Mouse (Mus musculus) kidney, embryonic 15.5 days (tissue): ENCODE data around the gene Gm49510. TPM values are rescaled to one million over a fixed set of nuclear protein-coding genes. Genes with fewer than 3 reads are reported as not detected.

Experiments
- ATAC-seq: fragments of 200-750 bp; cut with Nextera tagmentation; replicated peaks from 2 replicates; pipeline ENCODE4 v1.8.0; 2017; ENCODE audit warnings: moderate TSS enrichment; ENCODE audit not compliant: low FRiP score
- H3K27ac ChIP-seq: fragments of 300-500 bp; sonication (generic); 2 replicates; pipeline ENCODE4 v1.5.1; 2015; ENCODE audit warnings: mild to moderate bottlenecking, inconsistent platforms
- H3K27me3 ChIP-seq: fragments of 300-500 bp; sonication (generic); 2 replicates; pipeline ENCODE4 v1.6.1; 2015; ENCODE audit warnings: inconsistent platforms
- H3K36me3 ChIP-seq: fragments of 300-500 bp; sonication (generic); 2 replicates; pipeline ENCODE4 v1.6.1; 2015; ENCODE audit warnings: inconsistent platforms
- H3K4me1 ChIP-seq: fragments of 300-500 bp; sonication (generic); 2 replicates; pipeline ENCODE4 v1.6.1; 2015; ENCODE audit warnings: inconsistent platforms
- H3K4me2 ChIP-seq: fragments of 300-500 bp; sonication (generic); 2 replicates; pipeline ENCODE4 v1.6.1; 2015; ENCODE audit warnings: moderate library complexity, mild to moderate bottlenecking, inconsistent platforms
- H3K4me3 ChIP-seq: fragments of 300-500 bp; sonication (generic); replicated peaks from 2 replicates; pipeline ENCODE4 v1.5.1; 2015; ENCODE audit warnings: mild to moderate bottlenecking, inconsistent platforms
- H3K9ac ChIP-seq: fragments of 300-500 bp; sonication (generic); 2 replicates; pipeline ENCODE4 v1.6.1; 2015; ENCODE audit warnings: mild to moderate bottlenecking, inconsistent platforms
- H3K9me3 ChIP-seq: fragments of 300-500 bp; sonication (generic); replicated peaks from 2 replicates; pipeline ENCODE4 v1.6.1; 2016; ENCODE audit warnings: inconsistent platforms
- WGBS: fragments of 180-500 bp; shearing (Covaris S2); methylation state at CpG from one replicate; pipeline ENCODE4 v1.1.7; 2015; ENCODE audit warnings: mixed read lengths; 5-methylcytosine and 5-hydroxymethylcytosine counted together
- polyA plus RNA-seq: library from polyadenylated mRNA; unstranded; fragments of >200 nt; fragmentation: Nextera tagmentation; extraction: Ambion mirVana; gene quantifications from 2 replicates; pipeline ENCODE4 v1.2.1, GENCODE M21; 2015

Gm49510 gene
- polyA plus RNA-seq: 0.14 and 0.60 TPM in 2 replicates

- peak within 1 kb of the TSS; percentile 61 for H3K9ac ChIP-seq
- H3K9me3 ChIP-seq: no peaks in the 10 kb centered on the region
- ATAC-seq: no peak
- peaks cover 76% of the 10 kb centered on the region for H3K4me1 ChIP-seq
- H3K4me2 ChIP-seq: peak within 1 kb of the TSS; percentile 77
- H3K36me3 ChIP-seq: peaks cover 25% of the 10 kb centered on the region
- WGBS: 2% methylated on average over 19 of the region's 20 CpGs
- H3K27me3 ChIP-seq: no peaks in the 10 kb centered on the region
- peak within 1 kb of the TSS; percentile 63 for H3K4me3 ChIP-seq
- H3K27ac ChIP-seq: peak within 1 kb of the TSS; percentile 63
Observed at GRCm38 (mm10) chr15:78899409-78899739, at the start of gene Gm49510. Gene Gm49510 (plus strand): TSS chr15:78899667.

DNA sequence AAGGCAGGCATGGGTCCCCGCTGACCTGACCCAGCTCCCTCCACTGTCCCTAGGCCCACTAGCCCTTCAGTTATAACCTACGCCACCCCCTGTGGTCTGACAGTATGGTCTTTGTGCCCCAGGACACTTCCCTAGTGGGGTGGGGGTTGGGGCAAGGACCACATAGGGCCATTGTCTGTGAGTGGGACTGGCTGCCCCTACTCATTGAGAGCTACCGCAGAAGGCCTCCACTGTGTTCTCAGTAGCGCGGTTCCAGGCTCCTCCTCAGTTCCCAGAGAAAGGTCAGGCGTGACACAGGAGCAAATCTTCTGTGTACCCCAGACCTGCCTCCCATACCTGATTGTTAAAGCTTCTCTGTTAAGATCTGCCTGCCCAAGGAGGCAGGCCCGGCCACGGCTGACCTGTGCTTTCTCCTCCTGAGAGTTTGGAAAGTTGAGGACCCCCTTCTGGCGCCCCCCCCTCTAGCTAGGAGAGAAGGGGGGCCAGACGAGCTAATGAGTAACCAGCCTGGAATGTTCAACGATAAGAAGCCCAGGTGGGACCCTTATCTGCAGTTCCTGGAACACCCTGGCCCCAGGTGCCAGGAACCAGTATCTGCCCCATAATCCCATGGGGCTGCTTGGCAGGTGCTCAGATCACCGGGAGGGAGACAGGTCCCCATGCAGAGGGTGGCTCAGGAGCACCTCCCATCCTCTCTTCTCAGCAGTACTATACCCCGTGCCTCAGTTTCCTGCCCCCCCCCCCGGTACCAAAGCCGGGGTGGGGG, 49.2 kb upstream of the Gm49510 start:
- Histone ChIP-seq H3K4me2 (no peak overlapping the region), H3K9me3 (no peaks in the 10 kb centered on the region), H3K27ac (peak overlapping the region; percentile 78), H3K4me3 (no peak overlapping the region), H3K27me3 (peaks cover 4% of the 10 kb centered on the region; the same call in 1 of the 2 replicates), H3K9ac (no peak overlapping the region), H3K4me1 (peaks cover 57% of the 10 kb centered on the region), H3K36me3 (peaks cover 25% of the 10 kb centered on the region)
- WGBS: 60% methylated on average over 15 of the region's 15 CpGs
- peak; percentile 19 for ATAC-seq

- no peak overlapping the region for H3K4me3 ChIP-seq
- peaks cover 4% of the 10 kb centered on the region; the same call in 1 of the 2 replicates for H3K27me3 ChIP-seq
- H3K4me2 ChIP-seq: no peak overlapping the region
- H3K9ac ChIP-seq: 0 out of 2 replicates have a peak overlapping the region, but pooled peaks have one; percentile 5
- H3K4me1 ChIP-seq: peaks cover 50% of the 10 kb centered on the region
- H3K27ac ChIP-seq: peak overlapping the region; percentile 78
- peaks cover 25% of the 10 kb centered on the region for H3K36me3 ChIP-seq
- ATAC-seq: no peak
- 62% methylated on average over 6 of the region's 6 CpGs for WGBS
- no peaks in the 10 kb centered on the region for H3K9me3 ChIP-seq
Observed at GRCm38 (mm10) chr15:78850944-78851343, 48.5 kb upstream of the Gm49510 start.

- Histone ChIP-seq H3K9ac (0 out of 2 replicates have a peak overlapping the region, but pooled peaks have one; percentile 5), H3K36me3 (peaks cover 25% of the 10 kb centered on the region), H3K27me3 (peaks cover 4% of the 10 kb centered on the region; the same call in 1 of the 2 replicates), H3K4me3 (no peak overlapping the region), H3K27ac (peak overlapping the region; percentile 78), H3K9me3 (no peaks in the 10 kb centered on the region), H3K4me2 (peak overlapping the region; percentile 34; the same call in 1 of the 2 replicates), H3K4me1 (peaks cover 44% of the 10 kb centered on the region)
- WGBS: 15% methylated on average over 13 of the region's 13 CpGs
- ATAC-seq: peak; percentile 73
Observed at GRCm38 (mm10) chr15:78851505-78852153, 47.8 kb upstream of the Gm49510 start.

GRCm38 (mm10) chr15:78855303-78855965, 44.0 kb upstream of the Gm49510 start, which contains the start of gene Lgals2:
Gene Lgals2 (minus strand): TSS chr15:78855529.
- H3K4me2 ChIP-seq: no peak within 1 kb of the TSS
- no peaks in the 10 kb centered on the region for H3K27me3 ChIP-seq
- no peak within 1 kb of the TSS for H3K4me3 ChIP-seq
- no peak within 1 kb of the TSS for H3K27ac ChIP-seq
- 70% methylated on average over 8 of the region's 8 CpGs for WGBS
- H3K4me1 ChIP-seq: peaks cover 18% of the 10 kb centered on the region
- H3K36me3 ChIP-seq: no peaks in the 10 kb centered on the region
- no peak for ATAC-seq
- H3K9me3 ChIP-seq: no peaks in the 10 kb centered on the region
- H3K9ac ChIP-seq: no peak within 1 kb of the TSS

DNA sequence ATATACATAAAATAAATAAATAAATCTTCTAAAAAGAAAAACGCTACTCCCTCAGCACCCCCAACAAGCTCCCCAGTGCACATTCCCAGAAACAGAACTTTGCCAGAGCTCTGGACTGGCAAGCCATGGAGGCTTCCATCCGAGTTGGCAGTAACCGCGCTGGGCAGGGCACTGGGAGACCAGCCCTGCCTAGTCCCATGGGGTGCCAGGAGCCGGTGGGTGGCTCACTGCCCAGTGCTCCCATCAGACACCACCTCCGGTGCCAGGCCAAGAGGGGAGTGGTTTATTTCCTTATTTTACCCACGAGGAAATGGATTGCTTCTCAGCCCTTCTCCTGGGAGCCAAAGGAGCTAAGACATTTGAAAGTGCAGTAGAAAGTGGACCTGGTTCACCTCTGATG, 42.5 kb upstream of the Gm49510 start:
- Histone ChIP-seq H3K9me3 (no peaks in the 10 kb centered on the region), H3K27me3 (no peaks in the 10 kb centered on the region), H3K36me3 (no peaks in the 10 kb centered on the region), H3K4me1 (peaks cover 4% of the 10 kb centered on the region), H3K9ac (no peak overlapping the region), H3K4me3 (no peak overlapping the region), H3K27ac (no peak overlapping the region), H3K4me2 (no peak overlapping the region)
- 82% methylated on average over 7 of the region's 7 CpGs for WGBS
- no peak for ATAC-seq

GRCm38 (mm10) chr15:78859311-78859710, 40.2 kb upstream of the Gm49510 start:
- Histone ChIP-seq H3K9me3 (no peaks in the 10 kb centered on the region), H3K27me3 (no peaks in the 10 kb centered on the region), H3K9ac (no peak overlapping the region), H3K4me3 (no peak overlapping the region), H3K4me1 (peaks cover 16% of the 10 kb centered on the region), H3K36me3 (no peaks in the 10 kb centered on the region), H3K27ac (peak overlapping the region; percentile 27; the same call in 1 of the 2 replicates), H3K4me2 (no peak overlapping the region)
- no peak for ATAC-seq
- 60% methylated on average over 4 of the region's 4 CpGs for WGBS

- Histone ChIP-seq H3K27me3 (no peaks in the 10 kb centered on the region), H3K27ac (no peak overlapping the region)
- 69% methylated on average over 6 of the region's 6 CpGs for WGBS
Observed at GRCm38 (mm10) chr15:78859714-78860113, 39.8 kb upstream of the Gm49510 start.

GRCm38 (mm10) chr15:78862280-78862679, 37.2 kb upstream of the Gm49510 start:
- no peaks in the 10 kb centered on the region for H3K36me3 ChIP-seq
- no peak overlapping the region for H3K27ac ChIP-seq
- H3K9me3 ChIP-seq: no peaks in the 10 kb centered on the region
- no peaks in the 10 kb centered on the region for H3K27me3 ChIP-seq
- no peak overlapping the region for H3K4me3 ChIP-seq
- H3K4me1 ChIP-seq: peaks cover 18% of the 10 kb centered on the region
- no peak overlapping the region for H3K4me2 ChIP-seq
- H3K9ac ChIP-seq: no peak overlapping the region
- WGBS: 81% methylated on average over 5 of the region's 5 CpGs
- no peak for ATAC-seq

More at GRCm38 (mm10) chr15:78859714-78860113, 39.8 kb upstream of the Gm49510 start:
- Histone ChIP-seq H3K9me3 (no peaks in the 10 kb centered on the region), H3K9ac (no peak overlapping the region), H3K4me3 (no peak overlapping the region), H3K4me1 (peaks cover 18% of the 10 kb centered on the region), H3K4me2 (no peak overlapping the region), H3K36me3 (no peaks in the 10 kb centered on the region)
- no peak for ATAC-seq

GRCm38 (mm10) chr15:78863154-78863553, 36.3 kb upstream of the Gm49510 start:
- no peaks in the 10 kb centered on the region for H3K9me3 ChIP-seq
- ATAC-seq: no peak
- H3K27ac ChIP-seq: peak overlapping the region; percentile 66; the same call in 1 of the 2 replicates
- H3K9ac ChIP-seq: no peak overlapping the region
- no peaks in the 10 kb centered on the region for H3K27me3 ChIP-seq
- no peak overlapping the region for H3K4me3 ChIP-seq
- H3K36me3 ChIP-seq: no peaks in the 10 kb centered on the region
- H3K4me1 ChIP-seq: peaks cover 26% of the 10 kb centered on the region
- H3K4me2 ChIP-seq: no peak overlapping the region
- WGBS: 70% methylated on average over 2 of the region's 2 CpGs

DNA sequence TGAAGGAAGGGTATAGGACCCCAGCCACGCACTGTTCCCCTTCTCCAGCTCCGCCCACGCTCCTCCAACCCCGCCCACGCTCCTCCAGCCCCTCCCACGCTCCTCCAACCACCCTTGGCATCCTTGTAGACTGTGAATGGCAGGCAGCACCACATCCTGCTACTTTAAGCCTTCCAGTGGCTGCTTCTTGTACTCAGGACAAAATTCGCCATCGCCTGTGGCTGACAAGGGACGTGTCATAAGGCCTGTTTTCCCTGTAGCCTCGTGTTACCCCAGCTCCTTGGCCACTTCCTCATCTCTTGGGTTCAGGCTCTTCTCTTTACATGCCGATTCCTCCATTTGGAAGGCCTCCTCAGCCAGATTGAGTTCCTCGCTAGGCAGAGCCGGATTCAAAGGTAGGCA, 35.6 kb upstream of the Gm49510 start:
- H3K9me3 ChIP-seq: no peaks in the 10 kb centered on the region
- peaks cover 33% of the 10 kb centered on the region for H3K4me1 ChIP-seq
- 47% methylated on average over 13 of the region's 13 CpGs for WGBS
- peak; percentile 57 for ATAC-seq
- H3K9ac ChIP-seq: no peak overlapping the region
- no peaks in the 10 kb centered on the region for H3K36me3 ChIP-seq
- no peaks in the 10 kb centered on the region for H3K27me3 ChIP-seq
- peak overlapping the region; percentile 28 for H3K4me2 ChIP-seq
- H3K27ac ChIP-seq: peak overlapping the region; percentile 66
- H3K4me3 ChIP-seq: 0 out of 2 replicates have a peak overlapping the region, but pooled peaks have one; percentile 1

- Histone ChIP-seq H3K4me1 (peaks cover 33% of the 10 kb centered on the region), H3K36me3 (no peaks in the 10 kb centered on the region), H3K9me3 (no peaks in the 10 kb centered on the region), H3K4me3 (no peak overlapping the region), H3K27ac (peak overlapping the region; percentile 90), H3K27me3 (no peaks in the 10 kb centered on the region), H3K9ac (no peak overlapping the region), H3K4me2 (peak overlapping the region; percentile 26; the same call in 1 of the 2 replicates)
- 8% methylated on average over 9 of the region's 9 CpGs for WGBS
- ATAC-seq: peak; percentile 65
Observed at GRCm38 (mm10) chr15:78868398-78868797, 31.1 kb upstream of the Gm49510 start.
